Mouse (Mus musculus) hindlimb bud, embryonic 11.5 days (tissue): ENCODE measurements around the gene Afdn.
"Not testable (repeated sequence)": the region's sequence is repeated elsewhere in the genome, so short reads cannot be mapped to it uniquely, and the experiment has no call there.

Experiments used
- DNase-seq: peaks from one replicate; pipeline ENCODE4 v3.0.0-alpha.2; 2012; ENCODE audit warnings: low read depth, low spot score; ENCODE audit errors: extremely low spot score

Gene Afdn

GRCm38 (mm10) chr17:13866951-13867351 lies 106.6 kb downstream of the Afdn start:
- DNase-seq, result no peak

DNA sequence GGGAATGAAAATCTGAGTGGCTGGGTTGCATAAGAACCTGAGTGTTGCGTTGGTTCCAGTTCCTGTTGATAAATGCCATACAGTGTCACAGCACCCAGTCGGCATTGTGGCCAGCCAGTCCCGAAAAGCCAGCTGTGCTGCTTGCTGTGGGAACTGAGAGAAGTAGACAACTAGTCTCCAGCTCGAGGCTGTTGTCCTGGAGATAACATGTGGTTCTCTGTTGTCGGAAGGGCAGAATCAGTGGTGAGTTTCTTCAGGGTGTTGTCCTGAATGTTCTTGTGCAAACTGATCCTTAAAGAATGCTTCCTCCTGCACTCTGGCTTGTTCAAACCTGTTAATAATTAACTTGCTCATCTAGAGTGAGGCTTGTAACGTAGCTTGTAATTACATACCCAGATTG lies 107.1 kb downstream of the Afdn start:
- no peak for DNase-seq

DNA sequence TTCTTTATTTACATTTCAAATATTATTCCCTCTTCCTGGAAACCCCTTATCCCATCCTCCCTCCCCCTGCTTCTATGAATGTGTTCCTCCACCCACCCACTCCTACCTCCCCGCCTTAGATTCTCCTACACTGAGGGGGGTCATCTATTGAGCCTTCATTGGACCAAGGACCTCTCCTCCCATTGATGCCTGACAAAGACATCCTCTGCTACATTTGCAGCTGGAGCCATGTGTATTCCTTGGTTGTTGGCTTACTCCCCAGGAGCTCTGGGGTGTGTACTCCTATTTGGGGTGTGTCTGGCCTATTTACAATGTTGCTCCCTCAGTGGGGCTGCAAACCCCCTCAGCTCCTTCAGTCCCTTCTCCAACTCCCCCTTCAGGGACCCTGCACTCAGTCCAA lies 109.9 kb downstream of the Afdn start:
- DNase-seq, result no peak

GRCm38 (mm10) chr17:13874245-13874644 lies 113.9 kb downstream of the Afdn start:
- no peak for DNase-seq

- no peak for DNase-seq
Measured at GRCm38 (mm10) chr17:13877460-13877859, 117.1 kb downstream of the Afdn start.

DNA sequence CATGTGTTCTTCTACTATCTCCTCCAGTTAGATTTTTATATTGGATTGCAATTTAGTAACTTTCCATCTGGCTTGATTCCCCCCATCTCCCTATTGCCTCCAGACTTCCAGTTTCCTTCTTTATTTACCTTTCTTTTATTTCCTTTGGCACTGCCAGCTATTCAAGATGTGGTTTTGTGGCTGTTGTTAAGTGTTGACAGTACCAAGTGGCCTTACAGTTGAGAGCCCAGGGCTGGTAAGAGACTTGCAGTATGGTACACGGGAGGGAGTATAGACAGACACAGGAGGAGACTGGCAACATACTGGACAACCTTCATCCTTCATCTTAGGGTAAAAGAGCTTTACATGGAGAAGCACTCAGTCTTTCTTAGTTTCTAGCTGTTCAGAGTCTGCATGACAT lies 119.4 kb downstream of the Afdn start:
- DNase-seq, result no peak

DNA sequence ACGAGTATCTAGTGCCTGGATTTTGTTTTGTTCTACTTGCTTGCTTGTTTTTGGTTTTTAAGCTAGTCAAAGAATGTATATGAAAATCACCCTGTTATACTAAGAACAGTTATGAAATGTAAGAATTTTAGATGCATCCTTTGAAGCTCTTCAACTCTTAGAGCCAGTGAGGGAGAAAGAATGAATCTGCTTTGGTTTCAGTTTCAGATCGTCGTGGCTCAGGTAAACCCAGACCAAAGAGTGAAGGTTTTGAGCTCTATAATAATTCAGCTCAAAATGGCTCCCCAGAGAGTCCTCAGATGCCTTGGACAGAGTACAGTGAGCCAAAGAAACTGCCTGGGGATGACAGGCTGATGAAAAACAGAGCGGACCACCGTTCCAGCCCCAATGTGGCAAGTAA lies 123.2 kb downstream of the Afdn start:
- no peak for DNase-seq

- DNase-seq, result no peak
Measured at GRCm38 (mm10) chr17:13889818-13890434, 129.6 kb downstream of the Afdn start.

GRCm38 (mm10) chr17:13890932-13891331 lies 130.6 kb downstream of the Afdn start:
- no peak for DNase-seq

DNA sequence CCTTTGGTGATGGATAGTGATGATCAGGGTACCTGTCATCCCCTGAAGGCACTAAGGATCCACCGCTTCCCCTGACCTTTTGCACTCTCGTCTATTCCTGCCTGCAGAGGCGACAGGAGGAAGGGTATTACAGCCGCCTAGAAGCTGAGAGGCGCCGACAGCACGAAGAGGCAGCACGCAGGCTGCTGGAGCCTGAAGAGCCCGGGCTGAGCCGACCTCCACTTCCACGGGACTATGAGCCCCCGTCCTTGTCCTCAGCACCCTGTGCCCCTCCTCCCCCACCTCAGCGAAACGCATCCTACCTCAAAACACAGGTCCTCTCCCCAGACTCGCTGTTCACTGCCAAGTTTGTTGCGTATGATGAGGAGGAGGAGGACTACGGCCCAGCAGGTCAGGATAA lies 138.5 kb downstream of the Afdn start:
- DNase-seq, result no peak

GRCm38 (mm10) chr17:13899241-13899640 lies 138.9 kb downstream of the Afdn start:
- no peak for DNase-seq

GRCm38 (mm10) chr17:13903793-13904192 lies 143.5 kb downstream of the Afdn start:
- no peak for DNase-seq

DNA sequence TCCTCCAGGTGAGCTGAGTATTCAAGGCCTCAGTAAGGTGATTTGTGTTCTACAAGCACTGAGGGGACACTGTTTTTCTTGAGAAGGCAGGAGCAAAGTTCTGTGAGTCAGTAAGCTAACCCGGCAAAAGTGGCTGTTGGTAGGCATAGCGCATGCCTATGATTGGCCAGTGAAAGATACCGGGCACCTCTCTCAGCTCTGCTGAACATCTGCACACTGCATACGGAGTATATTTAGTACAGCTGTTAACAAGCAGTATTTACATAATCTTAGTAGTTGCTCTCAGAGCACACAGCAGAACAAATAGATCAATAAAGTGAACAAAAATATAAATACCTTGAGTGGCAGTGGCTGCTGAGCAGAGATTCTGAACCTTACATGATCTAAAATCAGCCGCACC lies 146.7 kb downstream of the Afdn start:
- DNase-seq, result no peak

- DNase-seq, result no peak
Measured at GRCm38 (mm10) chr17:13907681-13908080, 147.3 kb downstream of the Afdn start.

- DNase-seq, result no peak
Measured at GRCm38 (mm10) chr17:13913951-13914350, 153.6 kb downstream of the Afdn start.

DNA sequence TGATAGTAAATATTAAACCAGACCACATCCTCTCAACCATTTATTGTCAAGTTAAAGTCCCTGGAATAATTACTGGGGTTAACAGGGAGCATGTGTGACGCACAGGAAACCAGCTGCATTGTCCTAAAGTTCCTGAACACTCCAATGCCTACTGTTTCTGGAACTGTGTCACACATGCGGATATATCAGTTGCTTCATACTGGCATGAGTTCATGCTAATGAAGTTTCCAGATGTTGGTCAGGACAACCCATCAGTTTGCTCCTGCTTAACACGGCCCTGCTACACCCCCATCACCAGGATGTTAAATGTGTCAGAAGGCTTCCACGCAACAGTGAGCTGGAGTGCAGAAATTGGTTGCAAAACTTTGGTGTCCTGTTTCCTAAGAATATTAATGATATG lies 154.2 kb downstream of the Afdn start:
- DNase-seq, result no peak

DNA sequence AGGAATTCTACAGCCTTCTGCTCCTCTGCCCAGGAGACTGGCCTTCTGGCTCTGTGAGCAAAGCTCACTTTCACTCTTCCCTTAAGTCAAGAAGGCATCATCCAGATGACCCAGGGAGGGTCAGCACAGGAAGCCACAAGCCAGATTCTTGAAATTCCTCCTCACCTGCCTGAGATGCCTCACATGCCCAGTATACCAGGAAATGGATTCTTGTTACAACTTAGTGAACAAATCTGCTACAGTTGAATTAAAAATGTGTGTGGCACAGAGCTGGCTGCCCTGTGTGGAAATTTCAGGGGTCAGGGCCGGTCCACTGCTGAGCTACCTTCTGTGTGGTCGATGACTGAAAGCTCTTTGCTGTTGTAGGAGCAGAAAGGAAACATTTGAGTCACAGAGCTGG lies 160.4 kb downstream of the Afdn start:
- DNase-seq, result no peak

DNA sequence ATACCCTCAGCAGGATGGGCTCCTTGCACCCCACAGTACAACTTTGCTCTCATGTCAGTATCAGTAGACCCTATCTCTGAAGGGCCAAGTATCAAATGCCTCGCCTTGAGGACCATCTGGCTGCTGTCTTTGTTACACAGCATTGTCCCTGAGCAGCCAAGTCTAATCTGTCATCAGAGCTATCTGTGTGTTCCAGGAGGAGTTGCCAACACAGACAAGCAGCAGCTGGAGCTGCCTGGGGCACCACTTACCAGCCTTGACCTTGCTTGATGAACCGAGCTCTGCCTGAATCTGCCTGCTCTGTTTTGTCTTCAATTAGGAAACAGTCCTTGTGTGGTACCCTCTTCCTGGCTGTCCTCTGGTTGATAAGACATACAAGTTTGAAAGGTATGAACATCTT lies 163.1 kb downstream of the Afdn start:
- no peak for DNase-seq

DNA sequence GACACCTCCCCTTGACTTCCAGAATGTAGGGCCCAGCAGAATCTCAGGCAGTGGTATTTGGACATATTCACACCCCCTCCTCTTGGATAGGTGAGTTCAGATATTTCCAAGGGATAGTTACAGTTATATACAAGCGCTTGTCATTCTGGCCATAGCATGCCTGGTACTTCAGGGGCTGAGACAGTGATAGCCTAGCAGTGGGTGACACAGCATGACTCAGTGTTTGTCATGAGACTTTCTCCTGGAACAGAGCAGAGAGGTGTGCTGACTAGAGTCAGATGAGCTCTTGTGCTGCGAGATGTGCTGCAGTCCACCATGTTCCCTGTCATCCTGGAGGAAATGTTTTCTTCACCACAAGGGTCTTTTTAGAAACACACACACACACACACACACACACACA lies 164.2 kb downstream of the Afdn start:
- DNase-seq, result no peak

DNA sequence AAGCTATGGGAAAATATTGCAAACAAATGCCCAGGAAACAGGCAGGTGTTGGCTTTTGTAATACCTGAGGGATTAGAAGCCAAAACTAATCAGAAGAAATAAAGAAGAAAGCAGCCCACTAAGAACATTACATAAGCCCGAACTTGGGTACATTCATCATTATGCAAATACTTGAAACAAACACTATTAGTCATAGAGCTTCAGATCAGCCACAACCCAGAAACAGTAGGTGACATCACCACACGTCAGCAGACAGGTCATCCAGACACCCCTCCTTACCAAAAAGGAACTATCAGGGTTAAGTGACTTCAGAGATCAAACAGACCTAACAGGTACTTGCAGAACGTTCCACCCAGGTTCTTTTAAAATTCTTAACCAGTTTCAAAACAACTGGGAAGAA lies 165.6 kb downstream of the Afdn start:
- no peak for DNase-seq

DNA sequence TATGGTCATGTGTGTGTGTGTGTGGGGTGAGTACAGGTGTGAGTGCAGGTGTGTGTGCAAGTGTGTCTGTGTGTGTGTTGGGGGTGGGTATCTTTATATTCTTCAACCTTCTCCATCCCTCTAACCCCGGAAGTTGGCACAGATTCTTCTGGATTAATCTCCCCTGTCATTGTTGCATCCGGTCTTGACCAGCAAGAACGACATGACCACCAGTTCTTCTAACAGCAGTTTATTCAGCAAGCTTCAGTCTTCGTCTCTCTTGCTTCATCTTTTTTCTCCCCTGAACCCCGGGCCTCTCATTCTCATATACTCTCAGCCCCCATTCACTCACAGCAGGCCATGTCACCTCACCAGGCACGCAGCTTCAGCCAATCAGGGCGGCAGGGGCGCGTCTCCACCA lies 170.1 kb downstream of the Afdn start:
- DNase-seq, result no peak

DNA sequence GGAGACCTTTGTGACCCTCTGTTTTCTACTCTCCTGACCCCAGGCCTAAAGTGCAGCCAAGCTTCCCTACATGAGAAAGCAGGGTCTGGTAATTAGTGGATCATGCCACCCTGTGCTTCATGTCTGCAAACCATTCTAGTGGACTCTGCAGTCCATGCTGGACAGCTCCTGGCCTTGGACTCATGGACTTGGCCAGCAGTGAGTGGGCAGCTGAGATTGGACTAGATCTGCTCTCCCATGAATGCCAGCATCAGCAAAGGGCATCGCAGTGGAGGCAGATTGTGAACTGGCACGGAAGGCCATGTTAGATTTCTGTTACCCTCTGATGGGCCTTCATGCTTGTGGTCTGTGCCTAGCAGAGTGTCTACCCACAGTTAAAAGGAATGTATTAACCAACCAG lies 175.0 kb downstream of the Afdn start:
- not testable (repeated sequence) for DNase-seq

DNA sequence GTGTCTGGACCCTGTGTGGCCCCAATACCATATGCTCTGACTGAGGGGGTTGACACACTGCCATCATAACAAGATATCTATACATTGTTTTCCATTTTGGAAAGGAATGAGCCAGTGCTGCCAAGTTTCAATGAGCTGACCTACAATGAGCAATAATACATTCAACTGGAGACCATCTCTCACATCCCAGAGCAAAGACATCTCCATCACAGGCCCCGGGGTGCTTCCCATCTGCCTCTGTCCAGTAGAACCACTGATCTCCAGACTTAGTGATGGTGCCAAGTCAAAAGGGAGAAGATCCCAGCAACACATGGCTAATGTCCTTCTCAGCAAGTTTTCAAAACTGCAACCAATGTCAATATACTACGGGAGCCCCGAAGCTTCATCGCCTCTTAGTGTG lies 177.4 kb downstream of the Afdn start:
- no peak for DNase-seq

- DNase-seq, result no peak
Measured at GRCm38 (mm10) chr17:13938652-13939051, 178.3 kb downstream of the Afdn start.
